ENCODE assay signal across 10 mouse cellular contexts in the genomic region with DNA sequence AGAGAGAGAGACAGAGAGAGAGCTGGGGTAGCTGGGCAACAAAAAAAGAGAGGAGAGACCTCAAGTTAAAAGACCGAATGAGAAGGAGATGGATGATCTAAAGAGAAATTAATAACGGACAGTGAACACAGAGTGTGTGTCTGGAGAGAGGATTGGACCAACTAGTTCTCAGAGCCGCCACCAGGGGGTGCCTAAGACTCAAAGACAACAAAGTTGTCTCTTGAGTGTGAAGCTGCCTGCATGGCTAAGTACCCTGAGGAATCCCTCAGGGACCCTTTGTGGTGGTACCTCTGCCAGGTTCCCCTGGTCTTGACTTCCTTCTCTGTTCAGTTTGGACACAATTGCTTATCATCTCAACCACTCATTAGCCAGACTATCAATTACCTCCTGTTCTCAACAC.
DNase-seq lines count a peak whose midpoint lies in the region; ATAC-seq and TF ChIP-seq lines count a peak whose summit lies in the region.
"Had no signal": no experiment of that assay in that cellular context is flagged by ENCODE, and none has a peak within 500 bp of the region (broad histone marks: within the 10 kb centered on the region; RNA-seq: fewer than 3 reads in every experiment).

No protein-coding gene starts in this region.

- ATAC-seq in megakaryocyte, adult 5-6 weeks (ENCODE audit: poor library complexity, severe bottlenecking), result peak; percentile 62

- no peak overlapping the region for H3K27ac ChIP-seq in layer of hippocampus, adult 2 months
- H3K27ac ChIP-seq: liver, embryonic 15.5 days had no signal

- intact Hi-C loops in heart, postnatal 36 days (cut with DNase I), result loop anchor here (1.0 to 5.0 kb wide), 4 partner anchors 53 to 126 kb away; no protein-coding TSS in a partner anchor

- TF ChIP-seq CTCF in layer of hippocampus, adult 2 months (conservative IDR thresholded peaks at IDR 0.05), result peak; percentile 81

- no peak for DNase-seq in layer of hippocampus, adult 2 months (ENCODE audit: low spot score in 2 of 2)
- no peak for DNase-seq in layer of hippocampus, adult 9-10 months (ENCODE audit: low spot score)
- DNase-seq in ES-CJ7 (ENCODE audit: low read depth, low spot score), result peak; percentile 65
- DNase-seq in adrenal gland, postnatal 10 days, result peak; percentile 86
- DNase-seq in heart, postnatal 36 days, result peak; percentile 44 to 75
- DNase-seq in thymus, postnatal 36 days, result peak; percentile 77 to 83
- no peak for DNase-seq in cerebellum, adult 9-10 months

- no peak overlapping the region for H3K4me3 ChIP-seq in layer of hippocampus, adult 2 months
- H3K4me3 ChIP-seq: erythroblast, embryonic 14.5 days; liver, embryonic 15.5 days had no signal

Comparison
In these comparisons a context has a peak if more than half of its experiments do, and no peak if none do; other contexts are left out.
1. DNase-seq: peak in ES-CJ7 (single experiment), adrenal gland, postnatal 10 days (single experiment), heart, postnatal 36 days (2 of 2) and thymus, postnatal 36 days (2 of 2); none in layer of hippocampus, adult 2 months (0 of 2), layer of hippocampus, adult 9-10 months (single experiment) and cerebellum, adult 9-10 months (single experiment).